Mouse (Mus musculus) intestine, embryonic 14.5 days (tissue): Measurements from ENCODE around the gene Tstd2. TPM values are rescaled to one million over a fixed set of nuclear protein-coding genes. Genes with fewer than 3 reads are reported as not detected.

Experiments
- ATAC-seq: fragments of 200-750 bp; cut with Nextera tagmentation; replicated peaks from 2 replicates; pipeline ENCODE4 v1.8.0; 2017; ENCODE audit warnings: low read depth, moderate number of reproducible peaks, moderate TSS enrichment, moderate library complexity; ENCODE audit not compliant: low FRiP score, low TSS enrichment
- DNase-seq: peaks from one replicate; pipeline ENCODE4 v3.0.0-alpha.2; 2018; ENCODE audit warnings: low spot score
- H3K27ac ChIP-seq: fragments of 300-500 bp; sonication (generic); 2 replicates; pipeline ENCODE4 v1.5.1; 2014; ENCODE audit warnings: low read depth, mild to moderate bottlenecking, control low read depth
- H3K27me3 ChIP-seq: fragments of 300-500 bp; sonication (generic); replicated peaks from 2 replicates; pipeline ENCODE4 v1.6.1; 2014; ENCODE audit warnings: low read length, control low read depth; ENCODE audit not compliant: control insufficient read depth, insufficient read depth
- H3K36me3 ChIP-seq: fragments of 300-500 bp; sonication (generic); 2 replicates; pipeline ENCODE4 v1.6.1; 2014; ENCODE audit warnings: low read length, control low read depth; ENCODE audit not compliant: control insufficient read depth, insufficient read depth
- H3K4me1 ChIP-seq: fragments of 300-500 bp; sonication (generic); replicated peaks from 2 replicates; pipeline ENCODE4 v1.6.1; 2014; ENCODE audit warnings: low read length, control low read depth, mixed read lengths; ENCODE audit not compliant: control insufficient read depth, insufficient read depth
- H3K4me2 ChIP-seq: fragments of 300-500 bp; sonication (generic); 2 replicates; pipeline ENCODE4 v1.6.1; 2014; ENCODE audit warnings: low read length
- H3K4me3 ChIP-seq: fragments of 300-500 bp; sonication (generic); 2 replicates; pipeline ENCODE4 v1.5.1; 2014; ENCODE audit warnings: low read depth, low read length, control low read depth, mixed read lengths
- H3K9ac ChIP-seq: fragments of 300-500 bp; sonication (generic); 2 replicates; pipeline ENCODE4 v1.6.1; 2014; ENCODE audit warnings: mild to moderate bottlenecking, low read length
- H3K9me3 ChIP-seq: fragments of 300-500 bp; sonication (generic); 2 replicates; pipeline ENCODE4 v1.6.1; 2016; ENCODE audit warnings: low read length, control low read depth; ENCODE audit not compliant: control insufficient read depth
- WGBS: fragments of 180-500 bp; shearing (Covaris S2); extraction: QIAGEN DNeasy Blood & Tissue Kit; methylation state at CpG from one replicate; pipeline ENCODE4 v1.1.7; 2014; 5-methylcytosine and 5-hydroxymethylcytosine counted together
- polyA plus RNA-seq: library from polyadenylated mRNA; unstranded; fragments of >200 nt; fragmentation: Nextera tagmentation; extraction: Ambion mirVana; gene quantifications from 2 replicates; pipeline ENCODE4 v1.2.1, GENCODE M21; 2014

Gene Tstd2
- polyA plus RNA-seq, 1 experiment from 2014 or later = 25.0 TPM

DNA sequence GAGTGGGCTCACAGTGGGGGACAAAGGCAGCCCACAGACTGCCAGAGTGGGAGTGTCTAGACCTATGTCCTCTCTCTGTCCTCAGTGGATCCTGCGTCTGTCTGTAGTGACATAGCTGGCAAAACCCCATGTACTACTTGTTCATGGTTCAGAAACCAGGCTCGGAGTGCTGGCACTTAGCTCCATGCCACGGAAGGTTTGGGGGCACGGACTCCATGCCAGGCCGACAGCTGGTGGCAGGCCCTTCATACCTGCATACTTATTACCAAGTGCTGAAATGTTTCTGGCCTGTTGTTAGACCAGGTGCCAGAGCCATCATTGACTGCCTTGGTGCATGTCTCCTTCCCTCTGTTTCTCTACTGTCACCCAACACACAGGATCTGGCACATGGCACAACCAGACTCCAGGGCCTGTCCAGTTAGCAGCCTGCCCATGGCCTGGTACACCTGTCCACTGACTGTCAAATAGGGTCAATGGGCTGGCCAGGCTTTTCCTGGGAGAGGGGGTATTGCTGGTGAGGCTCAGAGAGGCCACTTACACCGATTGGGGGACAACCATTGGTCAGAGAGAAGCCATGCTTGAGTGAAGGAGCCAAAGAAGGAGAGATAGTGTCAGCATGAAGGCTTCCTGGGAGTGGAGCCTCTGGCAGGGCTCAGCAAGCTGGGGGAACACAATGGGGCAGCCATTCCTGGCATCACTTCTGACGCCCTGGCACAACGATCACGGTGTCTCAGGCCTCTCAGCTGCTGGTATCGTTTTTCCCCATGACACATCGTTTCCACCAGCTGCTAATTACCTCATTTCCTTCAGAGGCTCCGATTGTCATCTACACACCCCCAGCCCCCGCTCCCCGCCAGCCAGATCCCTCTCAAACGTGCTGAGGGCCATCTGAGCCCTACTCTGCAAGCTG is 43.3 kb downstream of the Tstd2 start:
- Histone ChIP-seq H3K9ac (no peak overlapping the region), H3K27ac (no peak overlapping the region), H3K4me3 (no peak overlapping the region), H3K27me3 (no peaks in the 10 kb centered on the region), H3K9me3 (no peaks in the 10 kb centered on the region), H3K4me2 (no peak overlapping the region), H3K36me3 (no peaks in the 10 kb centered on the region), H3K4me1 (no peaks in the 10 kb centered on the region)
- DNase-seq (no peak), ATAC-seq (no peak)
- 71% methylated on average over 15 of the region's 15 CpGs for WGBS

DNA sequence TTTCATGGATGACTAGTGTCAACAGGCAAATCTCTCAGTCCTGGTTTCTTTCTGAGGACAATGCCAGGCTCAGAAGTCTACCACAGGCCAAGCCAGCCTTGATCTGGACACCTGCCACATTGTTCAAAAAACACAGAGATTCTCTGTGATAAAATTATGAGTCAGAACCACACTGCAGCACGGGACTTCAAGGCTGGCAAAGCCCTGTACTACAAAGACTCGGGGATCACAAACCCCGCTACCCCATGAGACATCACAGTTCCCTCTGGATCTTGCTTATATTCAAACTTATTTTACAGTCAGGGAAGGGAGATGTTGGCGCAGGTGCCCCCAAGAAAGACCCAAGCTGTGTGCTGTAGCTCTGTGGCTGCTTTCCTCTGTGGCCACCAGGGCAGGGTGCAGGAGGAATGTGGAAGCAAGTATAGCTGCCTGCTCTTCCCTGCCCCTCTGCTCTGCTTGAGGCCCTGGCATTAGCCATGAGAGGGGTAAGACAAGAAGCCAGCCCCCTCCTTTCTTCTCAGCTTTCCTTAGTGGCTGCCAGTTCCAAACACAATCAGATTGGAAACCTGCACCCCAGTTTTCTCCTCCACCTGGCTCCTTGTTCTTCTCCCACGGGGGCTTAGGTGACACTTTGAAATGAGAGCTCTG is 45.9 kb downstream of the Tstd2 start:
- H3K4me3 ChIP-seq = no peak overlapping the region
- H3K4me2 ChIP-seq = no peak overlapping the region
- ATAC-seq = no peak
- WGBS = 85% methylated on average over 5 of the region's 5 CpGs
- H3K4me1 ChIP-seq = 0 out of 2 replicates have a peak, but pooled peaks cover 4% of the 10 kb centered on the region
- no peaks in the 10 kb centered on the region for H3K9me3 ChIP-seq
- H3K27me3 ChIP-seq = no peaks in the 10 kb centered on the region
- H3K27ac ChIP-seq = no peak overlapping the region
- no peak overlapping the region for H3K9ac ChIP-seq
- DNase-seq = no peak
- no peaks in the 10 kb centered on the region for H3K36me3 ChIP-seq

DNA sequence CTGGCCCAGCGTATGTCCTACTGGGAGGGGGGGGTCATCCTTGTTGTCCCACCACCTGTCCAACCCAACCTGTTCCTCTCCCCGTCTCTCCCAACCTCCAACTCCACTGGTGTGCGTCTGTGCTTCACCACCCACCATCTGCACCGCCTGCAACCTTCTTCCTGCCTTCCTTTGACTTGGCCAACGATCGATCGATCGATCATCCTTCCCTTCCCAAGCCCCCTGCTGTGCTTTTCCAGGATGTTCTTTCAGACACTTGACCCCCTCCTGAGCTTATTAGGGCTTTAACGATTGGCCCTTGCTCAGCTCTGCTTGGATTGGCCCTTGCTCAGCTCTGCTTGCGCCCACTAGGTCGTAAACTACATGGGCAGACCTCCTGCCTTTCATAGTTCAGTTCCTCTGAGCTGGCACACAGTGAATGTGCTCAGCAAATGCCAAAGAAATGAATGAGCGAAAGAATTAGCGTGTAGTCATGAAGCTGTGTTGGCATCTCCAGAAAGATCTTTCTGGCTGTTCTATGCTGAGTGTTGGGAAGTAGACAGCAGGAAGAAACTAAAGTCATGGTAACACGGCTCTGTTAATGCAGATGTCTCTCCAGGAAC is 48.9 kb downstream of the Tstd2 start:
- Histone ChIP-seq H3K36me3 (no peaks in the 10 kb centered on the region), H3K4me2 (no peak overlapping the region), H3K4me3 (no peak overlapping the region), H3K9ac (no peak overlapping the region), H3K9me3 (no peaks in the 10 kb centered on the region), H3K27ac (no peak overlapping the region), H3K27me3 (no peaks in the 10 kb centered on the region), H3K4me1 (0 out of 2 replicates have a peak, but pooled peaks cover 4% of the 10 kb centered on the region)
- no peak for DNase-seq
- WGBS = 91% methylated on average over 14 of the region's 14 CpGs
- no peak for ATAC-seq

GRCm38 (mm10) chr4:46087852-46088251 is 50.6 kb downstream of the Tstd2 start:
- DNase-seq (no peak), ATAC-seq (no peak)
- H3K9me3 ChIP-seq = no peaks in the 10 kb centered on the region
- no peaks in the 10 kb centered on the region for H3K27me3 ChIP-seq
- H3K4me1 ChIP-seq = 0 out of 2 replicates have a peak, but pooled peaks cover 4% of the 10 kb centered on the region
- no peaks in the 10 kb centered on the region for H3K36me3 ChIP-seq
- WGBS = 41% methylated on average over 5 of the region's 5 CpGs
- no peak overlapping the region for H3K9ac ChIP-seq
- H3K4me3 ChIP-seq = no peak overlapping the region
- H3K4me2 ChIP-seq = no peak overlapping the region
- H3K27ac ChIP-seq = no peak overlapping the region

DNA sequence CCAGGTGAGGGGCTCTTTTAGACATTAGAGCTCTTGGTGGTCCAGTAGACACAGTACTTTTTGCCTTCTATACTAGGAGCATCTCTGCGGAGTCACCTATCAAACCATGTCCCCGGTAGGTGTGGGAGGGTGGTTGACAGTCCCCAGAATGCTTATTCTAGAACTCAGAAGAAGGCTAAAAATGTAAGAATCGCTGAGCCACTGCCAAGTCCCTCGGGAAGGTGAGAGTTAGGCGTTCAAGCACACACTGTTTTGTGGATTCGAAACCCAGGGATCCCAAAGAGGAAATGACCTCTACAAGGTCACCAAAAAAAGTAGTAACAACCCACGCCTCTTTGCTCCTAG is 51.1 kb downstream of the Tstd2 start:
- no peaks in the 10 kb centered on the region for H3K36me3 ChIP-seq
- no peak for ATAC-seq
- no peak overlapping the region for H3K4me3 ChIP-seq
- H3K4me2 ChIP-seq = no peak overlapping the region
- no peak overlapping the region for H3K9ac ChIP-seq
- H3K4me1 ChIP-seq = 0 out of 2 replicates have a peak, but pooled peaks cover 4% of the 10 kb centered on the region
- H3K9me3 ChIP-seq = no peaks in the 10 kb centered on the region
- 75% methylated on average over 7 of the region's 7 CpGs for WGBS
- no peak overlapping the region for H3K27ac ChIP-seq
- no peaks in the 10 kb centered on the region for H3K27me3 ChIP-seq
- DNase-seq = no peak

GRCm38 (mm10) chr4:46086718-46087426 is 51.6 kb downstream of the Tstd2 start:
- 82% methylated on average over 18 of the region's 18 CpGs for WGBS
- Histone ChIP-seq H3K4me3 (no peak overlapping the region), H3K4me1 (0 out of 2 replicates have a peak, but pooled peaks cover 4% of the 10 kb centered on the region), H3K27me3 (no peaks in the 10 kb centered on the region), H3K36me3 (no peaks in the 10 kb centered on the region), H3K27ac (no peak overlapping the region), H3K9ac (no peak overlapping the region), H3K4me2 (no peak overlapping the region), H3K9me3 (no peaks in the 10 kb centered on the region)
- DNase-seq (no peak), ATAC-seq (no peak)

- WGBS = 56% methylated on average over 9 of the region's 9 CpGs
- DNase-seq (no peak), ATAC-seq (no peak)
- Histone ChIP-seq H3K27ac (no peak overlapping the region), H3K4me3 (no peak overlapping the region), H3K4me1 (0 out of 2 replicates have a peak, but pooled peaks cover 4% of the 10 kb centered on the region), H3K9ac (no peak overlapping the region), H3K27me3 (no peaks in the 10 kb centered on the region), H3K9me3 (no peaks in the 10 kb centered on the region), H3K4me2 (no peak overlapping the region), H3K36me3 (no peaks in the 10 kb centered on the region)
Measured at GRCm38 (mm10) chr4:46085223-46085811, 53.2 kb downstream of the Tstd2 start.
